Mouse (Mus musculus) kidney, adult 2 months (tissue): ENCODE measurements around the gene Eppin. TPM values are rescaled to one million over a fixed set of nuclear protein-coding genes. Genes with fewer than 3 reads are reported as not detected.

Experiments used
- DNase-seq: peaks from one replicate; pipeline ENCODE4 v3.0.0; 2021
- H3K27ac ChIP-seq: fragments of 200-500 bp; 2 replicates; pipeline ENCODE4 v1.5.1; 2012; ENCODE audit warnings: low read depth, low read length, control low read depth, inconsistent platforms; ENCODE audit not compliant: insufficient read depth
- H3K27me3 ChIP-seq: fragments of 200-500 bp; replicated peaks from 2 replicates; pipeline ENCODE4 v1.6.1; 2012; ENCODE audit warnings: mild to moderate bottlenecking, moderate library complexity, low read length, inconsistent platforms; ENCODE audit not compliant: control insufficient read depth, insufficient read depth
- H3K36me3 ChIP-seq: fragments of 200-500 bp; 2 replicates; pipeline ENCODE4 v1.6.1; 2012; ENCODE audit warnings: mild to moderate bottlenecking, moderate library complexity, low read length, inconsistent platforms; ENCODE audit not compliant: control insufficient read depth, insufficient read depth
- H3K4me1 ChIP-seq: fragments of 200-500 bp; 2 replicates; pipeline ENCODE4 v1.6.1; 2011; ENCODE audit warnings: low read length; ENCODE audit not compliant: control insufficient read depth, insufficient read depth
- H3K4me3 ChIP-seq: fragments of 200-500 bp; 2 replicates; pipeline ENCODE4 v1.5.1; 2011; ENCODE audit warnings: mild to moderate bottlenecking, low read depth, low read length, control low read depth; ENCODE audit not compliant: insufficient read depth
- CTCF ChIP-seq: fragments of 200-500 bp; conservative IDR thresholded peaks from 2 replicates; pipeline ENCODE4 v1.5.1; 2011; ENCODE audit warnings: low read depth, mild to moderate bottlenecking, control low read depth, low read length, moderate library complexity, mixed read lengths; ENCODE audit not compliant: insufficient read depth, insufficient read length
- POLR2A ChIP-seq: fragments of 200-500 bp; IDR thresholded peaks from one replicate; pipeline ENCODE4 v1.6.1; 2011; ENCODE audit warnings: low read depth, low read length, control low read depth
- WGBS: fragments of 180-500 bp; shearing (Covaris S2); methylation state at CpG from one replicate; pipeline ENCODE4 v1.1.7; 2018; 5-methylcytosine and 5-hydroxymethylcytosine counted together
- polyA plus RNA-seq: library from polyadenylated mRNA; depleted of rRNA; stranded (reverse); fragments of >200 nt; gene quantifications from 2 replicates; pipeline ENCODE4 v1.2.3, GENCODE M21; 2012

Eppin gene
- polyA plus RNA-seq, 1 experiment = not detected

DNA sequence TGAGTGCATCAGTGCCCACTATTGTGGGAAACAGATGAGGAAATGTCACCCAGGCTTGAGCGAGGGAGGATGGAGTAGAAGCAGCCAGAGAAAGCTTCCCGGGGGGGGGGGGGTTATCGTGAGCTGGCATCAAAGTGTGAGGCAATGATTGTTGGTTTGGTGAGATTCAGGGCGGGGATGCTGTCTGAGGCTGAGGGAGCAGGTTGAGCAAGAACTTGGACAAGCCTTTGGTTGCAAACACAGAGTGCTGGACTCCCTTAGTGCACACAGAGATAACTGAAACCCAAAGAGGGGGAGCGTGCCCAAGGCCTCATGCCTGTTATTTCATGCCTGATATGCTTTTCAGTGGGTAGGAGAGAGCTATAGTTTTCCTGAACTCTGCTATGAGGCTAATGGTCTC lies 25.9 kb downstream of the Eppin start:
- Histone ChIP-seq H3K4me1 (no peaks in the 10 kb centered on the region), H3K27me3 (no peaks in the 10 kb centered on the region), H3K36me3 (no peaks in the 10 kb centered on the region), H3K27ac (no peak overlapping the region), H3K4me3 (no peak overlapping the region)
- no peak for DNase-seq
- TF ChIP-seq POLR2A = no peak
- TF ChIP-seq CTCF = no peak
- WGBS = 77% methylated on average over 5 of the region's 5 CpGs

DNA sequence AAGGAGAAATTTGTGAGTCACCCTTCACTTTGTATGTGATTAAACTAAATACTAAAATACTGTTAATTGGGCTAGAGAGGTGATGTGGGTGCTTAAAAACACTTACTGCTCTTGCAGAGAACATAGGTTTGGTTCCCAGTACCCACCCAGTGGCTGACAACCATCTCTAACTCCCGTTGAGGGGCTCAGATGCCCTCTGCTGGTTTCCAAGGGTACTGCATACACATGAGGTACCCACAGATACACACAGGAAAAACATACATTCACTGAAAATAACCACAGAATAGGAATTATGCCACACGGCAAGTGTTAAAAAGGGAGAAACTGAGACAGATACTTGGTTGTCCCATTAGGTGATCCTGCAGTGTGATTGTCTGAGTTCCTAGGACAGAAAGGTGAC lies 26.4 kb downstream of the Eppin start:
- no peak for DNase-seq
- Histone ChIP-seq H3K4me1 (no peaks in the 10 kb centered on the region), H3K36me3 (no peaks in the 10 kb centered on the region), H3K27ac (no peak overlapping the region), H3K27me3 (no peaks in the 10 kb centered on the region), H3K4me3 (no peak overlapping the region)
- 91% methylated on average over 2 of the region's 2 CpGs for WGBS
- TF ChIP-seq POLR2A (no peak), CTCF (0 out of 2 replicates have a peak, but pooled peaks have one; percentile 9)

DNA sequence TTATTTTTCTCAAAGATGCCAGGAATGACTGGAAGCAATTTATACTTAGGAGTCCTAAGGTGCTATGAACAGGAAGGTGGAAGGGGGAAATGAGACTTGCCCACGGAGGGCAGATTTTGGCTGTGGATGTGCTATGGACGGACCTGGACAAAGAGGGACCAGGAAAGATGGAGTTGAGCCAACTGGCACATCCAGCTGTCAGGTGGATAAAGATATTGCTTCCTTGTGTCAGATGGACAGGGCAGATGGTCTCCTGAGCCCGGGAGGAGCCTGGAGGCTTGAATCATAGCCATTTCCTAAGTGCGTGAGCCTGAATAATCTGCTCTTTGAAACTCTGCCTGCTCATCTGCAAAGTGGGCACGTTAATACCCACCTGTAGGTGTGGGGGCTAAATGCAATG lies 29.0 kb downstream of the Eppin start:
- TF ChIP-seq POLR2A (no peak), CTCF (no peak)
- no peaks in the 10 kb centered on the region for H3K36me3 ChIP-seq
- 45% methylated on average over 5 of the region's 5 CpGs for WGBS
- no peak overlapping the region for H3K4me3 ChIP-seq
- H3K4me1 ChIP-seq = no peaks in the 10 kb centered on the region
- no peaks in the 10 kb centered on the region for H3K27me3 ChIP-seq
- no peak overlapping the region for H3K27ac ChIP-seq
- DNase-seq = peak; percentile 9

DNA sequence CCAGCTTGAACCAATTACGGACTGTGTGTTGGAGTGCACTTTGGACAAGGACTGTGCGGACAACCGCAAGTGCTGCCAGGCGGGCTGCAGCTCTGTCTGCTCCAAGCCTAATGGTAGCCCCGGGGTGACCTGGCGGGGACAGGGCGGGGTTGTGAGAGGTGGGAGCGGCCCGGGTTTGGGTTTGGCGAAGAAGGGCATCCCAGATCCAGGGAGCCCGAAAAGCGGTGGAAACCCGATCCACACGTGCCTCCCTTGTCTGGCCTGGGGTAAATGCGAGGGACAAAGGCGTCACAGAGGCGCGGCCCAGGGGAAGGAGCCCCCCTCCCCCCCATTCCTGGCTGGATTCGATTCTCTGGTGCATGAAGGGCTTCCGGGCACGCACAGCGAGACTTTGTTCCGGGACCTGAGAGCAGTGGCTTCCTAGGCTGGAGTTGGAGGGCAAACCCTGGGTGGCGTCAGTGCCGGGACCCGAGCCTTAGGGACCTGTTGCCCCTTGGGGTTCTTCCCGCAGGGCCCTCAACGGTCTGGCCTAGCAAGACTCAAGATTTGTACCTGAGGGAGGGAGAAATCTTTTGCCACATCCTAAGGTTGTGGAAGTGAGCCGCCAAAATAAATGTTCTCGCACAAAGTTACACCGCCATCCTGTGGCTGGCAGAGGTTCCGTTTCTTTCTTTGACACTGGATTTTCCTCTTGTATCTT lies 29.9 kb downstream of the Eppin start:
- Histone ChIP-seq H3K27ac (peak overlapping the region; percentile 51; the same call in 1 of the 2 replicates), H3K36me3 (no peaks in the 10 kb centered on the region), H3K4me3 (peak overlapping the region; percentile 50), H3K27me3 (no peaks in the 10 kb centered on the region), H3K4me1 (no peaks in the 10 kb centered on the region)
- peak; percentile 62 for DNase-seq
- WGBS = under 1% methylated on average over 32 of the region's 32 CpGs
- TF ChIP-seq CTCF (peak; percentile 54), POLR2A (no peak)

DNA sequence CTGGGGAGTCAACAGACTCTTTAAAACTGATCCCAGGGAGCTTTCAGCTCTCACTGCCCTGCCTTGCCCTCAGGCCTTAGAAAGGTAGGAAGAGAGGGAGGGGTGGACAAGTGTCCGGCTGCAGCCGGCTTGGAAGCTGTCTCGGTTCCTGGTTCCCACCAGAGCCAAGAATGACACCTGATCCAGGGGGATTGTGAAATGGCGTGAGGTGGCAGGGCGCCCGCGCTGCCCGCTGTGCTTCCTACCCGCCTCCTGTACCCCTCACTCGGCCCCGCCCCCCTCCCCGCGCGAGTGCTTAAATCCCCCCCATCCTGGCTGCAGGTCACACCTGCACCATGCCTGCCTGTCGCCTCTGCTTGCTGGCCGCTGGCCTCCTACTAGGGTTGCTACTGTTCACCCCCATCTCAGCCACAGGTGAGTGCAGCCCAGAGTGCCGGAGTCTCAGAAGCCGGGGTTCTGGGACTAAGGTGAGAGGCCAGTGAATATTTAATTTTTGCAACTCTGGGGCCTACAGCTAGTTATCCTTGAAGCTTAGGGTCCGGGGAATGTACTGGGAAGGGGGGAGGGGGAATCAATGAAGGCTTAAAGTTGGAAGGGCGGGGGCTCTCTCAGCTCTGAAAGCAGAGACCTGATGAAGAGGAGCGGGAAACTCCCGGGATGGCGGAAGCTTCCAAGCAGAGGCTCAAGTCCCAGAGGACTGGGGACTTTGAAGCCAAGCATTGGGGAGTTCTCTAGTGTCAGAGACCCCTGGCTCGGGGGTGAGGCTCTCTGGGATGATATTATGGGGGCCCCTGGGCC lies 30.8 kb downstream of the Eppin start, which contains the start of gene Wfdc2:
Gene Wfdc2 (plus strand): TSS at position 23 of the 798 bp plus-strand sequence.
- Histone ChIP-seq H3K27ac (peak within 1 kb of the TSS; percentile 51), H3K36me3 (no peaks in the 10 kb centered on the region), H3K4me3 (peak within 1 kb of the TSS; percentile 50), H3K4me1 (no peaks in the 10 kb centered on the region), H3K27me3 (no peaks in the 10 kb centered on the region)
- 16% methylated on average over 24 of the region's 24 CpGs for WGBS
- peak; percentile 75 for DNase-seq
- TF ChIP-seq POLR2A (no peak), CTCF (no peak)

DNA sequence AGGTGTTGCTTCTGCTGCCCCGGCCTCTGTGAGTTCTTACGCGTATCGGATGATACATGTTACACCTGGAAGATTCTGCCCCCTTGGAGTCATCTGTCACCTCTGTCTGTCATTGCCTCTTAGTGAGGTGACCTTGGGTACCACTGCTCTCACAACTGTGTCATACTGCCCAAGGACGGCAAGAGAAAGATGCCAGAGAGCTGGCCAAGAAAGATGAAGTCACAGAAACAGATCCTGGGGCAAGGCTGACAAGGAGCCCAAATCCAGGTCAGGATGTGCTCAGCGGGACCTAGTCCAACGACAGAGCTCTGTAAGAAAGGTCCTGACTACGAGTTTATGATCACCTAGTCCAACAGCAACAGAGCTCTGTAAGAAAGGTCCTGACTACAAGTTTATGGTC lies 33.3 kb downstream of the Eppin start:
- H3K36me3 ChIP-seq = no peaks in the 10 kb centered on the region
- no peaks in the 10 kb centered on the region for H3K4me1 ChIP-seq
- no peak overlapping the region for H3K4me3 ChIP-seq
- H3K27me3 ChIP-seq = no peaks in the 10 kb centered on the region
- H3K27ac ChIP-seq = no peak overlapping the region
- TF ChIP-seq POLR2A (no peak), CTCF (no peak)
- no peak for DNase-seq
- WGBS = 89% methylated on average over 8 of the region's 8 CpGs
